Mouse (Mus musculus) hindbrain, embryonic 13.5 days (tissue): ENCODE results near the gene Gorasp1. TPM values are rescaled to one million over a fixed set of nuclear protein-coding genes. Genes with fewer than 3 reads are reported as not detected.

ENCODE experiments used
- ATAC-seq: fragments of 200-750 bp; cut with Nextera tagmentation; 2 replicates; pipeline ENCODE4 v1.8.0; 2017; ENCODE audit warnings: moderate TSS enrichment; ENCODE audit not compliant: low FRiP score
- H3K27ac ChIP-seq: fragments of 300-500 bp; sonication (generic); 2 replicates; pipeline ENCODE4 v1.5.1; 2015; ENCODE audit warnings: inconsistent platforms, mild to moderate bottlenecking, moderate library complexity
- H3K27me3 ChIP-seq: fragments of 300-500 bp; sonication (generic); 2 replicates; pipeline ENCODE4 v1.6.1; 2015; ENCODE audit warnings: mild to moderate bottlenecking, inconsistent platforms
- H3K36me3 ChIP-seq: fragments of 300-500 bp; sonication (generic); 2 replicates; pipeline ENCODE4 v1.6.1; 2015; ENCODE audit warnings: mild to moderate bottlenecking, inconsistent platforms
- H3K4me1 ChIP-seq: fragments of 300-500 bp; sonication (generic); replicated peaks from 2 replicates; pipeline ENCODE4 v1.6.1; 2015; ENCODE audit warnings: inconsistent platforms
- H3K4me2 ChIP-seq: fragments of 300-500 bp; sonication (generic); 2 replicates; pipeline ENCODE4 v1.6.1; 2015; ENCODE audit warnings: inconsistent platforms, mild to moderate bottlenecking, moderate library complexity
- H3K4me3 ChIP-seq: fragments of 300-500 bp; sonication (generic); 2 replicates; pipeline ENCODE4 v1.5.1; 2015; ENCODE audit warnings: mild to moderate bottlenecking, inconsistent platforms
- H3K9ac ChIP-seq: fragments of 300-500 bp; sonication (generic); 2 replicates; pipeline ENCODE4 v1.6.1; 2015; ENCODE audit warnings: mild to moderate bottlenecking, inconsistent platforms
- H3K9me3 ChIP-seq: fragments of 300-500 bp; sonication (generic); 2 replicates; pipeline ENCODE4 v1.6.1; 2016; ENCODE audit warnings: inconsistent platforms
- WGBS: fragments of 180-500 bp; shearing (Covaris S2); methylation state at CpG from one replicate; pipeline ENCODE4 v1.1.7; 2015; 5-methylcytosine and 5-hydroxymethylcytosine counted together
- polyA plus RNA-seq: library from polyadenylated mRNA; unstranded; fragments of >200 nt; fragmentation: Nextera tagmentation; extraction: Ambion mirVana; gene quantifications from 2 replicates; pipeline ENCODE4 v1.2.1, GENCODE M21; 2015

Gene Gorasp1
- polyA plus RNA-seq, 1 experiment from 2014 or later: 26.0 TPM

DNA sequence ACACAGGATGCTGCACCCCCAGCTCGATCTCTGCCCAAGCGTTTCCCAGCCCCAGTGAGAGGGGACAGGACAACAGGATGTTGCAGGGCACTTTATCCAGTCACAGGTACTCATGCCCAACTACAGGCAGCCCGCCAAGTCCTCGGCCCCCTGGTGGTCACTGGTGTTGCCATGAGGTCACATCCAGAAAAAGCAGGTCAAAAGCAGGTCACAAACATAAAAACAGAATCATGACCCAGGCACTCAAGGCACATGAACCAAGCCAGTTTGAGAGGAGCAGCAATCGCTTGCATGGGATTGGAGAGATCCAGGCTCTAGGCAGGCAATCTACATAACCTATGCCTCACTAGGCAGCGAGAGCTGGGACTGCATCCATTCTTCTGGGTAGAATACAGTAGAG, 32.9 kb upstream of the Gorasp1 start:
- no peak for ATAC-seq
- 39% methylated on average over 6 of the region's 6 CpGs for WGBS
- Histone ChIP-seq H3K9ac (no peak overlapping the region), H3K9me3 (no peaks in the 10 kb centered on the region), H3K4me3 (no peak overlapping the region), H3K36me3 (0 out of 2 replicates have a peak, but pooled peaks cover 7% of the 10 kb centered on the region), H3K27me3 (no peaks in the 10 kb centered on the region), H3K4me1 (peaks cover 25% of the 10 kb centered on the region), H3K27ac (peak overlapping the region; percentile 73), H3K4me2 (no peak overlapping the region)

DNA sequence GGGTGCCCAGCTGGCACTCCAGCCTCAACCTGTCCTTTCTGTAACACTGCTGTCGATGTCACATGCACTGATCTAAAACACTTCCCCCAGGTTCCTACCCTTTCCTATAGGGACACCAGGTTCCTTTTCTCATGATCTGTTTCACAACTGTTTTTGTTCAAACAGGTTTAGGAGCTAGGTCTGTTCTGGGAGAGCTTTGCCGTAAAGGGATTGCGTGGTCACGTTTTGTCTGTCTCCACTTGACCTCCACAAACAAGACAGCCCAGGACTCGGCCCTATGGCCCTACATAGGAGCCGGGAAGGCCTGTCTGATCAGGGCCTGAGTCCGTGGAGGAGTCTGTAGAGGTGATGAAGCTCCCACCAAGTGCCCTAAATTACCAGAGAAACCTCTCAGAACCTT, 32.4 kb upstream of the Gorasp1 start:
- Histone ChIP-seq H3K4me2 (no peak overlapping the region), H3K9me3 (no peaks in the 10 kb centered on the region), H3K27me3 (no peaks in the 10 kb centered on the region), H3K4me3 (no peak overlapping the region), H3K4me1 (peaks cover 25% of the 10 kb centered on the region), H3K36me3 (0 out of 2 replicates have a peak, but pooled peaks cover 7% of the 10 kb centered on the region), H3K9ac (no peak overlapping the region), H3K27ac (no peak overlapping the region)
- 89% methylated on average over 7 of the region's 7 CpGs for WGBS
- no peak for ATAC-seq

DNA sequence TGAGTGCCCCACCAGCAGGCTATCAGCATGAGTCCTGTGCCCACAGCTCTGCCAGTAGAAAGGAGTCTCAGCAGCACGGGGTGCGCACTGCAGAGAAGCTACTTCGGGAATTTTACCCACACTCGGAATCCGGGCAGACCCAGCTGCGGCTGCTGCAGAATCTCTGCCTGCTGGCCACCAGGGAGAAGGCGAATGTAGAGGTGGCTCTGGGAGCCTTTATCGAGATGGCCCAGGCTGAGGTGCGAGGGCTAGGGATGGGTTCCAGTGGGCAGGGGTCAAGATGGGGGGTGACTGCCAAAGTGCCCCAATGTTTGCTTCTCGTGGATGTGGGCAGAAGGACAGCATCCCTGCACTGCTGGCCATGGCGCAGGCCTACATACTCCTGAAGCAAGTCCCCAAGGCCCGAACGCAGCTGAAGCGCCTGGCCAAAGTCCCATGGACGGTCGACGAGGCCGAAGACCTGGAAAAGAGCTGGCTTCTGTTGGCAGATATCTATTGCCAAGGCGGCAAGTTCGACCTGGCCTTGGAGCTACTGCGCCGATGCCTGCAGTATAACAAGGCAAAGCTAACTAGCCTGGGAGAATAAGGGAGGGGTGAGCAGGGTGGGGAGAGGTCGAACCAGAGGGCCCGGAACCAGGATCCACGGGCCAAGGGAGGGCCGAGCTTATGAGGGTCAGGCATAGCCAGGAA, 29.0 kb upstream of the Gorasp1 start:
- no peak overlapping the region for H3K4me3 ChIP-seq
- no peaks in the 10 kb centered on the region for H3K9me3 ChIP-seq
- no peaks in the 10 kb centered on the region for H3K36me3 ChIP-seq
- no peak overlapping the region for H3K4me2 ChIP-seq
- no peak overlapping the region for H3K27ac ChIP-seq
- H3K27me3 ChIP-seq: peaks cover 16% of the 10 kb centered on the region; the same call in 1 of the 2 replicates
- H3K9ac ChIP-seq: no peak overlapping the region
- WGBS: 86% methylated on average over 26 of the region's 26 CpGs
- peaks cover 21% of the 10 kb centered on the region for H3K4me1 ChIP-seq
- ATAC-seq: no peak

DNA sequence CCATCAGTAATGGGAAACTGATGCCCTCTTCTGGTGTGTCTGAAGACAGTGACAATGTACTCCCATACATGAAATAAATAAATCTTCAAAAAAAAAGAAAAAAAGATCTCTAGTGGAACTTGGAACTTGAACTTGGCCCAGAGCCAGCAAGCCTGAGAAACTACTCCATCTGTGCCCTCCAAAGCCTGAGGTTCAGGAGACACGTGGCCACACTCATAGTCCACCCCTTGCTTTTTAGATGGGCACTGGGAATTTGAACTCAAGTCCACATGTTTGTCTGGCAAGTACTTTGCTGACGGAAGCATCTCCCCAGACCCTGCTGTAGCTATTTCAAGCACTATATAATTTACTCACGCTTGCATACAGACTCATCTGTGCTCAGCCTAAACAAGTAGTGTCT, 27.8 kb upstream of the Gorasp1 start:
- ATAC-seq: no peak
- no peak overlapping the region for H3K27ac ChIP-seq
- no peaks in the 10 kb centered on the region for H3K36me3 ChIP-seq
- H3K4me1 ChIP-seq: peaks cover 9% of the 10 kb centered on the region
- H3K27me3 ChIP-seq: peaks cover 16% of the 10 kb centered on the region; the same call in 1 of the 2 replicates
- no peak overlapping the region for H3K4me3 ChIP-seq
- no peaks in the 10 kb centered on the region for H3K9me3 ChIP-seq
- 79% methylated on average over 3 of the region's 3 CpGs for WGBS
- H3K9ac ChIP-seq: no peak overlapping the region
- H3K4me2 ChIP-seq: no peak overlapping the region

DNA sequence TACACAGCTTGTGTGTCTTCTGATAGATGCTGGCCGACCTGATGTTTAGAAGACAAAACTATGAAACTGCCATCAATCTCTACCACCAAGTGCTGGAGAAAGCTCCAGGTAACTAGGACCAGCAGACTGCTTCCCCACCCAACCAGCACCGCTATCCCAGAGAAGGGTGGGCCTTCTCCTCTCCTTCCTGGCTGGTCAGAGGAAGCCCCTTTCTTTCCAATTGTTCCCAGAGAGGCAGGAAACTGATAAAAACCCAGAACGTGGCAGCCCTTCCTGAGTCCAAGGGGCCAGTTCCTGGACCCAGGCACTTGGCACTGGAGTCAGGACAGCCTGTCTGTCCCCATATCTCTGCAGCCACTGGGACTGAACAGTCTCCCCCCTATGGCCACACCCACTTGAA, 26.8 kb upstream of the Gorasp1 start:
- Histone ChIP-seq H3K4me3 (no peak overlapping the region), H3K4me1 (peaks cover 5% of the 10 kb centered on the region; the same call in 1 of the 2 replicates), H3K9me3 (no peaks in the 10 kb centered on the region), H3K27me3 (peaks cover 16% of the 10 kb centered on the region; the same call in 1 of the 2 replicates), H3K27ac (no peak overlapping the region), H3K4me2 (no peak overlapping the region), H3K36me3 (no peaks in the 10 kb centered on the region), H3K9ac (no peak overlapping the region)
- ATAC-seq: no peak
- WGBS: 82% methylated on average over 3 of the region's 3 CpGs

DNA sequence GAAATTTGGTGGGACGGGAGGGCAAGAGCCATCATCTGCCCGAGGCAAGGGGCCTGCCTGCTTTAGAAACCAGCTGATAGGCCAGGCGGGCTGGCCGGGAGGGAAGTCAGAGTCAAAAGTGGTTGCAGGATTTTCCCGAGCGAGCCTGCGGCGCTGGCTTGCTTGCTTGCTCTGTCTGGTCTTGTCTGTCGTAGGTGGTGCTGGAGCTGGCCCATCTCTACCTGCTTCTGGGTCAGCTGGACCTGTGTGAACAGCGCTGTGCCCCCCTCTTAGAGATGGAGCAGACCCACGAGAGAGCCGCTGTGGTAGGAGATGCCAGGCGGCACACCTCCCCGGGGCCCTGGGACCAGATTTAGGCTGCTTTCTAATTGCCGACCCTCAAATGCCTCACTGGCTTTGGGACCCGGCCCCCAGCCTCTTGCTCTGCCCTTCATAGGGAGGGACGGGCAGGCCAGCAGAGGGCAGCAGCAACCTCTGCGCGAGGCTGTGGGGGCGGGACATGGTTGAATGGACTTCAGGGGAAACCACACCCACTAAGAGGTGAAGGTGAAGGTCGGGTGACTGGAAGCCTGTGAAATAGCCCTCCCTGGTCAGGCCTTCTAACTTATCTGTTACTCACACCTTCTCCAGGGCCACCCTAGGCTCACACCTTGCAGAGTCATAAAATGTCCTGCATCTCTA, 25.8 kb upstream of the Gorasp1 start:
- Histone ChIP-seq H3K4me2 (peak overlapping the region; percentile 29), H3K36me3 (no peaks in the 10 kb centered on the region), H3K27me3 (peaks cover 16% of the 10 kb centered on the region; the same call in 1 of the 2 replicates), H3K4me3 (no peak overlapping the region), H3K9ac (peak overlapping the region; percentile 13; the same call in 1 of the 2 replicates), H3K9me3 (no peaks in the 10 kb centered on the region), H3K27ac (no peak overlapping the region), H3K4me1 (peaks cover 5% of the 10 kb centered on the region; the same call in 1 of the 2 replicates)
- WGBS: 11% methylated on average over 21 of the region's 21 CpGs
- no peak for ATAC-seq

DNA sequence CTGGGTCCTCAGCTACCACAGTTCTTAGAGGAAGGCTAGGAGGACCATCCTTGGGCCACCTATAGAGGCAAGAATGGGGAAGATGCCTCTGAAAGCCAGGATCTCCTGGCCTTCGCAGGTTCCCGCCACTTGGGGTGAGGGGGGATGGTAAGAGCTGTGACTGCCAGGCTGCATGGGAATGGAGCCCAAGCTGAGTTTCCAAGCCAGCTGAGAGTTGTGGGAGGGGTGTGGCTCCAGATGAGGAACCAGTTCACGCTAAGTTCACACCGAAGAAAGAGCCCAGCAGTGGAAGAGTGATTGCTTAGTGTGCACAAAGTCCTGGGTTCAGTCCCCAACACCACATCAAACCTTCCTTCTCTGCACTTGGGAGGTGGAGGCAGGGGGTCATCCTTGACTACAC, 24.9 kb upstream of the Gorasp1 start:
- H3K27me3 ChIP-seq: peaks cover 16% of the 10 kb centered on the region; the same call in 1 of the 2 replicates
- ATAC-seq: no peak

DNA sequence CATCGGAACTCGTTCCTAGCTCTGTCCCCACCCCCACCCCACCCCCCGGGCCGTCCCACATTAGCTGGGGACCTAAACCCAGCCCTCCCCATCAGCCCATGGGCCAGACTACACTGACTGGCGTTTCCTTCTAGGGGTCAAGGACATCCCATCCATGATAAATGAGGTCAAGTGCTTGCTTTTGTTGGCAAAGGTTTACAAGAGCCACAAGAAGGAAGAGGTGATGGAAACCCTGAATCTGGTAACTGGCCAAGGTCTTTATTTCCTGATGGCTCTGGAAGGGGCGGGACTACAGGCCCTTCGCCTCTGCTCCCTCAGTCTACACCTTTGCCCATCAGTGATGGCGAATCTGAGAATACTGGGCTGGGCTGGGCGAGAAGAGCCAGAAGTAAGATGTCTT, 21.5 kb upstream of the Gorasp1 start:
- H3K36me3 ChIP-seq: no peaks in the 10 kb centered on the region
- WGBS: 87% methylated on average over 9 of the region's 9 CpGs
- H3K9me3 ChIP-seq: no peaks in the 10 kb centered on the region
- no peak overlapping the region for H3K27ac ChIP-seq
- H3K4me3 ChIP-seq: no peak overlapping the region
- peaks cover 16% of the 10 kb centered on the region; the same call in 1 of the 2 replicates for H3K27me3 ChIP-seq
- H3K4me2 ChIP-seq: no peak overlapping the region
- ATAC-seq: no peak
- no peak overlapping the region for H3K9ac ChIP-seq
- H3K4me1 ChIP-seq: peaks cover 5% of the 10 kb centered on the region; the same call in 1 of the 2 replicates

More for the DNA sequence above, 24.9 kb upstream of the Gorasp1 start:
- H3K36me3 ChIP-seq: no peaks in the 10 kb centered on the region
- no peaks in the 10 kb centered on the region for H3K9me3 ChIP-seq
- peaks cover 5% of the 10 kb centered on the region; the same call in 1 of the 2 replicates for H3K4me1 ChIP-seq
- no peak overlapping the region for H3K9ac ChIP-seq
- no peak overlapping the region for H3K4me3 ChIP-seq
- 83% methylated on average over 4 of the region's 4 CpGs for WGBS
- H3K4me2 ChIP-seq: no peak overlapping the region
- H3K27ac ChIP-seq: no peak overlapping the region

DNA sequence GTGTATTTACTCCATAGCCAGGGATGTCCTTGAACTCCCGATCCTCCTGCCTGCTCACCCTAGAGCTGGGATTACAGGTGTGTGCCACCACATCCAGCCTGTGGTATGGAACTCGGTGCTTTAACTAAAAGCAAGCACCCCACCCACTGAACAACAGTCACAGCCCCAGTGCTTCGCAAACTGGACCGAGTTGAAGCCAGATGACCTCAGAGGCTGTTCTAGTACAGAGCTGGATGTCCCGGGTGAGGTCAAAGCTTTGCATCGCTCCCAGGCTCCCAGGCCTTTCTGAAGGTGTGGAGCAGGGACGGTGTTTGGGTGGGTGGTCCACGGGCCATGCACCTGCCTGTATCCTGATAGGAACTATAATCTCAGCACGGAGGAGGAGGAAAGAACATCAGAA, 14.0 kb upstream of the Gorasp1 start:
- Histone ChIP-seq H3K4me1 (peaks cover 6% of the 10 kb centered on the region), H3K9ac (no peak overlapping the region), H3K4me3 (no peak overlapping the region), H3K9me3 (no peaks in the 10 kb centered on the region), H3K27me3 (no peaks in the 10 kb centered on the region), H3K36me3 (no peaks in the 10 kb centered on the region), H3K27ac (no peak overlapping the region), H3K4me2 (no peak overlapping the region)
- no peak for ATAC-seq
- WGBS: 90% methylated on average over 9 of the region's 9 CpGs

DNA sequence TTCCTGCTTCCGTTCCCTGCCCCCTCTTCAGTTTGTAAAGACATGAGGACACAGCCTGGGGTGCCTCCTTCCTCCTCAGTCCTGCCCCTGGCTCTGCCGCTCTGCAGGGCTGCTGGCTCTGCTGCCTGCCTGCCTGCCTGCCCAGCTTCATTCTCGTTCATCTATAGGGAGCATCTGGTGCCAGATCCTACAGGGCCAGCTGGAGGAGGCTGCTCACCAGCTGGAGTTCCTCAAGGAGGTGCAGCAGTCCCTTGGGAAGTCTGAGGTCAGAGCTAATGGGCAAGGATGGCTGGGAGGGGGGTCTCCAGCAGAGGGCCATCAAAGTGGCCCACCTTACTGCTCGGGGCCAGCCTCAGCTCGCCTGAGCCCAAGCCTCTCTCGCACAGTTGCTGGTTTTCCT, 13.1 kb upstream of the Gorasp1 start:
- Histone ChIP-seq H3K36me3 (no peaks in the 10 kb centered on the region), H3K4me3 (no peak overlapping the region), H3K4me1 (peaks cover 6% of the 10 kb centered on the region), H3K4me2 (no peak overlapping the region), H3K27me3 (no peaks in the 10 kb centered on the region), H3K9me3 (no peaks in the 10 kb centered on the region), H3K27ac (0 out of 2 replicates have a peak overlapping the region, but pooled peaks have one; percentile 13), H3K9ac (peak overlapping the region; percentile 24; the same call in 1 of the 2 replicates)
- 56% methylated on average over 6 of the region's 6 CpGs for WGBS
- ATAC-seq: no peak

DNA sequence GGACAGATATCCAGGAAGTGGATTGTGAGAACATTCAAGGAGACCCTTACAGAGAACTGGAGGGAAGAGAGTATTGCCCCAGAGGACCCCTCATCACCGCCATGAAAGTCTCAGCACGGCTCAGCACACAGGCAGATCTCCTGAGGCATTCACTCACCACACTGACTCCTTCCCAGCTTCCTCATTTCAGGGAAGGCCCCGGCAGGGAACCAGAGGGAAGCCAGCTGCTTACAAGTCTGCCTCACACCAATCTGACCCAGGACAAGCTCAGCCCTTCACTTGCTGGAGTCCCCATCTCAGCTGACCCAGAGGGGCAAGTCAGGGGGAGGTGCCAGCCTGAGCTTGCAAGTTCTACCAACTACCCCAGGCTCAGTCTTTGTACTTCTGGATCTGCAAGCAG, 11.4 kb upstream of the Gorasp1 start:
- Histone ChIP-seq H3K9me3 (no peaks in the 10 kb centered on the region), H3K4me2 (no peak overlapping the region), H3K27me3 (no peaks in the 10 kb centered on the region), H3K36me3 (no peaks in the 10 kb centered on the region), H3K4me3 (no peak overlapping the region), H3K4me1 (peaks cover 6% of the 10 kb centered on the region), H3K9ac (no peak overlapping the region), H3K27ac (no peak overlapping the region)
- WGBS: 52% methylated on average over 3 of the region's 3 CpGs
- ATAC-seq: no peak

DNA sequence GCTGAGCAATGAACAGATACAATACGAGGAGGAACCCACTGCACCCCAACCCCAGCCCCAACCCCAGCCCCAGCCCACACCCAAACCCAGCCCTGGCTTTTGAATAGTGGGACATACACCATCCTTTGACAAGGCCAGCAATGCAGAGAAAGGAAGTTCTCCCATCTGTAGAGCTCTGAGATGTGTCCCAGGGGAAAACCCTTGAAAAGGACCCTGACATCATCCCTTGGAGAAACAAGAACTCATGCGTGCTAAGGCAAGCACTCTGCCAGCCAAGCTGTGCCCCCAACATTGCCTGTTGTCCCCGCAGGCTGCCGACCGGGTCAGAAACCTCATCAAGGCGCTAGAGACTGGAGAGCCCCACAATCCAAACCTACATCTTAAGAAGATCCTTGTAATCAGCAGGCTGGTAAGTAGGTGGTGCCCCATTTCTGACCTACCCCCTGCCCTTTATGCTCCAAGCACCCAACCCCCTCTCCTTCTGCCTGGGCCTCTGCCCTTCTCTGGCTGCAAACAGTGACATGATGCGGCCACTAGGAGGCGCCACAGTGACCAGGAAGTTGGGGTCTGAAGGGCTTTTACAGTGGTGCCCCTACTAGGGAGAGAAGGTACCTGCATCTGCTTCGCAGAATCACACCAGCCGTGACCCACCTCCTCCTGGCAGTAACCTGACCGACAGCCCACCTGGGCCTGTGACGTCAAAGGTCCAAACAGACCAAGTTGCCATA, 8.0 kb upstream of the Gorasp1 start:
- no peak overlapping the region for H3K4me3 ChIP-seq
- H3K9ac ChIP-seq: no peak overlapping the region
- peaks cover under 1% of the 10 kb centered on the region for H3K4me1 ChIP-seq
- no peaks in the 10 kb centered on the region for H3K36me3 ChIP-seq
- no peaks in the 10 kb centered on the region for H3K9me3 ChIP-seq
- no peaks in the 10 kb centered on the region for H3K27me3 ChIP-seq
- H3K27ac ChIP-seq: no peak overlapping the region
- no peak for ATAC-seq
- no peak overlapping the region for H3K4me2 ChIP-seq
- WGBS: 75% methylated on average over 12 of the region's 12 CpGs
